Mouse (Mus musculus) 416B (cell line): Measurements from ENCODE around the gene Fkbp10.

ENCODE experiments used
- DNase-seq: peaks from one replicate; pipeline ENCODE4 v3.0.0; 2011; ENCODE audit warnings: low read depth

Gene Fkbp10

GRCm38 (mm10) chr11:100414914-100415822 lies at the start of gene Fkbp10:
Gene Fkbp10 (plus strand): TSS chr11:100415697.
- no peak for DNase-seq

GRCm38 (mm10) chr11:100369145-100369544 lies 46.4 kb upstream of the Fkbp10 start:
- DNase-seq, result no peak

GRCm38 (mm10) chr11:100369822-100370221 lies 45.7 kb upstream of the Fkbp10 start:
- no peak for DNase-seq

GRCm38 (mm10) chr11:100371981-100372558 lies 43.4 kb upstream of the Fkbp10 start:
- DNase-seq, result peak; percentile 36

- DNase-seq, result no peak
These were observed 40.4 kb upstream of the Fkbp10 start for GRCm38 (mm10) chr11:100375127-100375526.

- DNase-seq, result no peak
These were observed 39.5 kb upstream of the Fkbp10 start for GRCm38 (mm10) chr11:100376005-100376404.

GRCm38 (mm10) chr11:100376746-100377389 lies 38.6 kb upstream of the Fkbp10 start:
- DNase-seq, result no peak

- DNase-seq, result no peak
These were observed 37.5 kb upstream of the Fkbp10 start for GRCm38 (mm10) chr11:100377989-100378388.

GRCm38 (mm10) chr11:100378446-100378845 lies 37.1 kb upstream of the Fkbp10 start:
- no peak for DNase-seq

GRCm38 (mm10) chr11:100379311-100379710 lies 36.2 kb upstream of the Fkbp10 start:
- DNase-seq, result no peak

GRCm38 (mm10) chr11:100382682-100383081 lies 32.8 kb upstream of the Fkbp10 start:
- DNase-seq, result no peak

- DNase-seq, result no peak
These were observed 30.5 kb upstream of the Fkbp10 start for GRCm38 (mm10) chr11:100385016-100385415.

GRCm38 (mm10) chr11:100386586-100386985 lies 28.9 kb upstream of the Fkbp10 start:
- no peak for DNase-seq

- DNase-seq, result no peak
These were observed 28.4 kb upstream of the Fkbp10 start for GRCm38 (mm10) chr11:100387111-100387510.

GRCm38 (mm10) chr11:100387589-100388375 lies 27.7 kb upstream of the Fkbp10 start:
- no peak for DNase-seq

GRCm38 (mm10) chr11:100388588-100388987 lies 26.9 kb upstream of the Fkbp10 start:
- no peak for DNase-seq

GRCm38 (mm10) chr11:100389931-100390445 lies 25.5 kb upstream of the Fkbp10 start:
- no peak for DNase-seq

- no peak for DNase-seq
These were observed 24.2 kb upstream of the Fkbp10 start for GRCm38 (mm10) chr11:100391081-100391883.

- no peak for DNase-seq
These were observed 23.6 kb upstream of the Fkbp10 start for GRCm38 (mm10) chr11:100391884-100392345.

- DNase-seq, result no peak
These were observed 22.5 kb upstream of the Fkbp10 start for GRCm38 (mm10) chr11:100392958-100393357.

- peak; percentile 77 for DNase-seq
These were observed 21.8 kb upstream of the Fkbp10 start for GRCm38 (mm10) chr11:100393733-100394132.
